Mouse (Mus musculus) layer of hippocampus, adult 9-10 months (tissue): ENCODE measurements around the gene Tob2.

Source experiments
- DNase-seq: peaks from one replicate; pipeline ENCODE4 v3.0.0; 2022; ENCODE audit warnings: low spot score

The Tob2 gene

DNA sequence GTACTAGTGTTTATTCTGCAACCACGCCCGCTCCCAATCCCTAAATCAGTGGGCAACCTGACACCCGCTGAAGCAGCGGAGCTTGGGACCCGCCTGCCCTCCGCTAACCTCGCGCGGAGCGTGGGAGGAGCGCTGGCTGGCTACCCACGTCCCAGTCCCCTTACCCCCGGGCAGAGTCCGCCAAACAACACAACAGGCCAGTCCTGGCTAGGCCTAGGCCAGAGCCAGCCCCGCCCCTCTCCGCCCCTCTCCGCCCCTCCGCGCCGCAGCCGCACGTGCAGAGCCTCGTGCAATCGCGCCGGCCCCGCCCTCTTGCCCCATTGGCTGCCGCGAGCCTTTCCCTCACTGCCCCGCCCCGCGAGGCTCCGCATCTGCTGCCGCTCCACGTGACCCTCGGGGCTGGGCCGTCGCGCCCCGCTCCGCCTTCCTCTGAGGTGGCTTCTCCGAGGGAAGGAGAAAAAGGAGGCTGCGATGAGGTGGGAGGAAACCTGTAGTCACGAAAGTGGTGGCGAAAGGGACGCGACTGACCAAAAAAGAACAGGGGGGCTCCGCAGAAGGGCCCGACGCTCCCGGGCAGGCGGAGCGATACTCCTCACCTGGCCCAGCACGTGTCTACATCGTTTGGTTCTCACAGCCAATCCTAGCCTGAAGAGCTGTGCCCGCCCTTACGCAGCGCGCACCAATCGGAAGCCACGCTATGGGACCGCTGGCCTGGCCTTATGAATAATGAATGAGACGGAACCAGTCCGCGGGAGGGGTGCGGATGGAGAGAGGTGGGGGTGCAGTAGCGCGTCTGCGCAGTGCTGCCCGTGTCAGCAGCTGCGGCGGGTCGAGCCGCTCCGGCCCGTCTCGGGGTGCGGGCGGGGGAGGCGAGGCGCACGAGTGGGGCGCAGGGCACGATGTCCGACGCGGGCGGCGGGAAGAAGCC lies 47.7 kb downstream of the Tob2 start:
- DNase-seq, result peak; percentile 93

DNA sequence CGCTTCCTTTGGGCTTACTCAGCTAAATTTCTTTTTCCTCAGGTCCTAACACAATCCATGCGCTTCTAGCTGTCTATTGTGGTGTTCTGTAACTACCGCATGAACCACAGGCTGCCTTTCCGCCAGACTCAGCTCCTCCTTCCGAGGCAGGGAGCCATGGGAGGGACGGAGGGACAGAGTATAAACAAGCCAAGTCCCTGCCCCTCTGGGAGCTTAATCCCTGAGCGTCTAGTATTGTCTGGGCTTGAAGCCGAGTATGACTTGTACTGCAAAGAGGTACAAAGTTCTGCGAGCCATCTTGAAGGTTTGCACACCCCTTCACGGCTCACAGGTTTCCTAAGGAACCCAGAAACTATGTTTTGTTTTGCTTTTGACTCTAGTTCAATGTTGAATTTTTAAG lies 48.4 kb downstream of the Tob2 start:
- peak; percentile 61 for DNase-seq

DNA sequence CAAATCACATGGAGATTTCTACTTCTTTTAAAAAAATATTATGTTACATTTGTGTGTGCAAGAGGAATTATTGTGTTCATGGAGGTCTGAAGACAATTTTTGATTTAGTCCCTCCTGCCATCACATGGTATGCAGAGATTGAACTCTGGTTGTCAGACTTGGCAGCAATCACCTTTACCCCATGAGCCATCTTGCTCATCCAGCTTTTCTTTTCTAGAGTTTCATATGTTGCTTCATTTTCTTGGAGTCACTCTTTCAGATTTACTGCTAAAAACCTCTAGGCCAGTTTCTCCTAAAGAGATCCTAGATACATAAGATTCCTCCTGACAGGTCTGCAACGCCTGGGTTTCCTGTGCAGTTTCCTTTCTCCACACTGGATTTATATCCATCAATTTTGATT lies 49.0 kb downstream of the Tob2 start:
- DNase-seq, result no peak

DNA sequence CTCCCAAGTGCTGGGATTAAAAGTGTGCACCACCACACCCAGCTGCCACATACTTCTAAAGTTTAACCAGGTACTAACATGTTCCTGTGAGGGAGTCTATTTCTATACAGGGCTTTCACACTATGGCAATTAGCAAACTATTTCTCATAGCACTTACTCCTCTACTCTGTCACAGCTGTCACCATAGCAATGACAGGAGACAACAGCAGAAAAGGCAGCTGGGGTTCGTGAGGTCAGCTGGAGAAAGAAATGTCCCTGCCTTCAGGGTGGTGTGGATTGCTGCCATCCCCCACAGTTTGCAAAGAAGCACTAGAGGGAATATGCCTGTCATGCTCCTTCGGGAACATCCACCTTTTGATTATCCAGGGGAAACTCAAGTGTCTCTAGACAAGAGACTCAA lies 49.8 kb downstream of the Tob2 start:
- no peak for DNase-seq

DNA sequence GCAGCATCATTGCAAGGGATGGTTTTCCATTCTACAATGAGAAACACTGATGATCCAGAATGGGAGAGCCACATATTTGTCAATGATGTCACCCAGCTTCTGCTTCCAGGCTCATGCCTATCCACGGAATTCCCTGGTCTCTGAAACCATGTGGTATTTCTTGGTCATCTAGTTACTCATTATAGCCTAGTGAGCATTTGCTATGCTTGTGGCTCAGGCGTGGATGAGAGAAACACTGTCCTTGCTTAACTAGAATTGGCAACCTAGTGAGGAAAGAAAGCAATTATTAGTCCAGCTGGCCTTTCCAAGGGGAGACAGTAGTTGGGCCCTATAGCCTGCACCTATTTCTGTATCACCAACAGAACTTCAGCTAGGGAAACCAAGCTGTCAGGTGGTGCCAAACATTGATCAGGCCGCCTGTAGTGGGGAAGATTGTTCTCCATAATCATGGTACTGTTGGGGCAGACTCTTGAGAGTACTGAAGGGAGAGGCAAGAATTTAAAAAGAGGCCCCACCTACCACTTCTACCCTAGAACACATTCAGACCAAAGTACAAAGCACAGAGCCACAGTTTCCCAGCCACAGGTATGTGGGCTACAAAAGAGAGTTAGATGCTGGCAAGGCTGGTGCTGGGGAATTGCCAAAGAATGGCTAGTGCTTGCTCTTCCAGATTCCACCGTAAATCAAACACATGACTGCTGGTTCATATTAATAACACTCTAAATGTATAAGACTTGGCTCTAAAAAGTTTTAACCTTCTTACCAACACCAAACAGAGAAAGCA lies 51.8 kb downstream of the Tob2 start:
- no peak for DNase-seq

DNA sequence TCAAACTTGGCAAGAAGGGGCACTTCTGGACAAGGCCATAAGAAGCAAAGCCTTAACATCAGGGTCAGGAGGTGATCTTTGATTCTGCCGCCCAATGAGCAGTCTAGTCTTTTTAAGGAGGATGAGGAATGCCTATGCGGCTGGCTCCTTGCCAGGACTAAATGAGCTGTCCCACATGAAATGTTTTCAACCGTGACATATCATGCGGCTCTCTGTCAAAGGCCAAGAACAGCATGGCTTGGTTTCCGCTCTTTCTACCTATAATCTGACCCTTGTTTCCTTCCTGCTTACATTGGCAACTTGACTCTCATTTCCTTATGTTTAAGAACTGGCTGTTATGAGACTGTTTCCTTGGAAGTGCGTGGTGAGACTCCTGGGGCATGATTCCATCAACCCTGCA lies 53.0 kb downstream of the Tob2 start:
- no peak for DNase-seq

DNA sequence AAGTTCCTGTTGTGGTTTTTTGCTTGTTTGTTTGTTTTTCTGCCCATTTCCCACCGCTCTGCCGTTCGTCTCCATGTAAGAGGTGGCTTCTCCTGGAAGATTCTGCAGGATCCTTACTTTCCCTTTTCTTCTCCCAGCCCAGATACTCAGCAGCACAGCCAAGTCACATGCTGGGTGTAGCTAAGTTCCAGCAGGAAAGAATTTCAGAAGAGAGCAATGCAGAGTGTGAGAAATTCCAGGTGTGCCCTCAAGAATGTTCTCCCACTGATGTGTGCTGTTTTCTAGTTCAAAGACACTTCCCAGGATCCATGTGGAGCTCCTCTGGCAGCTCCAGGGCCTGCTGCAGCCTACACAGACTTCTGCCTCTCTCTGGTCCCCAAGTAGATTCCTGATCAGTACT lies 53.7 kb downstream of the Tob2 start:
- DNase-seq, result no peak

DNA sequence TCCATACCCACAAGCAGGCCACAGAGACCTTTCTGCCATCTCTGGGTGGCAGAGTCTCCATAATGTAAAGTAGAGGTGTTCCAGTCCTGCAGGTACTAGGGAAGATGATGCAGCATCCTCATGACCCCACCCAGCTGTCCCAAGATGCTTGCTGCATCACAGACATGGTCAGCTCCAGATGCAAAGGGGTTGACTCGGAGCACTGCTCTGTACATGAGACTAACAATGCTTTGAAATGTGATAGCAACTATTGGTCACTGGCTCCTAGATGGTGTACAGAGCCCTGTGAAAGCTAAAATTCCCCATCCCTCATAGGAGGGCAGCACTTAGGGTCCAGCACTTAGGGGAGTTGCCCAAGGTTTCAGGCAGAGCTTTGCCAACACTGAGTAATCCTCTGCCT lies 54.4 kb downstream of the Tob2 start:
- DNase-seq, result no peak

DNA sequence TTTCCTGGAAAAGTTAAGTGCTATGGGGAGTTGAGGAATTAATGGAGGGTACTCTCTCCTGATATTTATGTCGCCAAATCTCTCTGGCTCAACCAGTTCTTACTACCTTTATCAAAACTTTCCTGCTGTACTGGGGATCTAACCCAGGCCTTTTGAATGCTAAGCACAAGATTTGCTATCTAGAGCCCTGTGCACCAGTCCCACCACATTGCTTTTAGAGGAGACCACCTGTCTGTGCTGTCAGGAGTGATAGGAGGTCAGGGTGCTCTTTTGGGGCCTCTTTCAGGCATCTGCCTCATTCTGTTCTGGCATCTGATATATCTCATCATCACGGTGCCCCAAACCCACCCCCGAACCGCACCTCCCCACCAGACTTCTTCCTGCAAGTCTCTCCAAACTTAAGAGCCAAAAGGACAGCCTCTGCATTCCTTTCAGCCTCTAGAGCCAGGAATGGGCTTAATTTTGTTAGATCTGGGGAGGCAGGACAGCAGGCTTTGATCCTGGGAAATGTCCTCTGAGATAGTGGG lies 55.1 kb downstream of the Tob2 start:
- DNase-seq, result no peak

DNA sequence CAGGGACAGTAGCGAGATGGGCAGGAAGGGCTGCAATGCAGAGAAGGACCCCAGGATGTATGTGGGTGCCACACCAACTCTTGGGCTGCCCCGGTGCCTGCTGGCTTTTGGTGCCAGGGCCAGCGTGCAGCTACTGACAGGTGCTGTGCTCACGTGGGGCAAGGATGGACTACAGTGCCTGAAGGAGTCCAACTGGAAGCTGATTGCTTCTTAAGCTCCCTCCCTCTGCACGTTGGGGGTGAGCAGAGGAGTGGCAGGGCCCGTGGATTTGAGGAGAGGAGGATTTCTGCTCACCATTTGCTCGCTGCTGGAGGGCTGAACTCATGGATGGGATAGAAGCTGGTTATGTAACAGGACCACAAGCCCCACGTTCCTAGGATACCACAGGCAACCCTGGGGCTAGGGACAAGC lies 55.6 kb downstream of the Tob2 start:
- no peak for DNase-seq

DNA sequence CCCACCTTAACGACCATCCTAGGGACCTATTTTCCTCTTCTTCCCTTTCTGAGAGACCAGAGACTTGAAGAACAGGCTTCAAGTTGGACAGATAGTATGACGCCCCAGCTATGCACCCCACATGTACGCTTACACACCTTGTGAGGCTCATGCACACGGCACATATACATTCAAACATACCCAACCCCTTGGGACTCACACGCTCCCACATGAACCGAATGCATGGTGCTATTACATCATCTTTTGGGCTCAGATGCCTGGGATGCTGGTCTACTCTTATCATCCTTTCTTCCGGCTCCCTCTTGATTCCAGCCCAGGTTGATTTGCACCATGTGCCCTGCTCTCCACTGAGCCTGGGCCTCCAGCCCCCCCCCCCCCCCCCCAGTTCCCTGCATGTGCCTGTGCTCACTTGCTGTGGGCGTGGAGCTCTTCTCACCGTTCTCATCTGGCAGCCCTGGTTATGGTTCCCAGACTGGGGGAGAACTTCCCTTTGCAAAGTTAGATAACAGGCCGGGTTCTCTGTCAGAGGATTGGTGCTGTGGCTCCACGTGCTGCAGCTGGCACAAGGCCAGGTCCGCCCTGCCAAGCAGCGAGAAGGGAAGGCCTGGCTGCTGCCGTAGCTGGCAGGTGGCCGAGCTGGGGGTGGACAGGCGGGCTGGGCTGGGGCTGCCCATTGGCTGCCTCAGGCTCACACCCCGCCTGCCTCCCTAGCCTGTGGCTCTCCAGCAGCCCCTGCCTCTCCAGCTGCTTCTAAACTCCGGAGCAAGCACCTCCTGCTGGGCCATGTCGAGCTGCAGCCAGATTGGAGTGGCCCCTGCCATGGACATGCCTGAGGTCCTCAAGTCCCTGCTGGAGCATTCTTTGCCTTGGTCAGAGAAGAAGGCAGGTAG lies 56.4 kb downstream of the Tob2 start, which contains the start of gene Tef:
Gene Tef (plus strand): TSS at position 421 of the 890 bp plus-strand sequence.
- peak; percentile 95 for DNase-seq

DNA sequence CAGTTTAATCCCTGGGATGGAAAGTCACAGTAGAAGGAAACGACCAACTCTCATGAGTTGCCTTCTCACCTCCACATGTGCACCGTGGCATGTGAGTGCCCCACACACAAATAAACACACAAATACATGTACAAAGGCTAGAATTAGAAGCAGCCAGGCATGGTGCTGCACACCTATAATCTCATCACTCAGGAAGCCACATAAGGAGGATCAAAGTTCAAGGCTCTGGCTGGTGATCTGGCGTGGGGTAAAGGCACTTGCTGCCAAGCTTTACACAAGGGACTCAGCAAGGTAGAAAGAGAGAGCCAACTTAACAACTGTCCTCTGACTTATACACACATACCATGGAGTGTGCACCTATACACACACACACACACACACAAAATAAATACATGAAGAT lies 58.2 kb downstream of the Tob2 start:
- DNase-seq, result no peak

DNA sequence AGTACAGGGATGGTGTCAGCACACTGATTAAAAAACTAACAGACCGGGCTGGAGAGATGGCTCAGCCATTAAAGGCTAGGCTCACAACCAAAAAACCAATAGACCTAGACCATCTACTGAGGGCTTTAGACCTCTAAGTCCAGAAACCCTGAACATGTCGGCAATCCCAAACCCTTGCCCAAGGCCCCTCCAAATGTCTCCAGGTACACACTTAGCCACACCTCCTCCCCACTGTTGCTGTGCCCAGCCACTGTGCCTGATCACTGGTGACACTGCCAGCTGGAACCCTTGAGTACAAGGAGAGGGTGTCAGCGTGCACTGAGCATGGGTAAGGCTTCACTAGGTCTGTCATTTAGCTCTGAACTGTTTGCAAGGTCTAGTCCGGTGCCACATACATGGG lies 60.2 kb downstream of the Tob2 start:
- no peak for DNase-seq
